Mouse (Mus musculus) midbrain, embryonic 13.5 days (tissue): Measurements from ENCODE around the gene Bag3. TPM values are rescaled to one million over a fixed set of nuclear protein-coding genes. Genes with fewer than 3 reads are reported as not detected.
A peak's percentile ranks its signal among the peaks of the same experiment; 100 is the strongest.

ENCODE experiments used
- ATAC-seq: fragments of 200-750 bp; cut with Nextera tagmentation; 2 replicates; pipeline ENCODE4 v1.8.0; 2017; ENCODE audit warnings: mild to moderate bottlenecking, moderate TSS enrichment, moderate library complexity
- H3K27ac ChIP-seq: fragments of 300-500 bp; sonication (generic); 2 replicates; pipeline ENCODE4 v1.5.1; 2015; ENCODE audit warnings: inconsistent platforms, mild to moderate bottlenecking, moderate library complexity
- H3K27me3 ChIP-seq: fragments of 300-500 bp; sonication (generic); 2 replicates; pipeline ENCODE4 v1.6.1; 2015; ENCODE audit warnings: mild to moderate bottlenecking, inconsistent platforms
- H3K36me3 ChIP-seq: fragments of 300-500 bp; sonication (generic); 2 replicates; pipeline ENCODE4 v1.6.1; 2015; ENCODE audit warnings: mild to moderate bottlenecking, inconsistent platforms
- H3K4me1 ChIP-seq: fragments of 300-500 bp; sonication (generic); replicated peaks from 2 replicates; pipeline ENCODE4 v1.6.1; 2015; ENCODE audit warnings: inconsistent platforms
- H3K4me2 ChIP-seq: fragments of 300-500 bp; sonication (generic); replicated peaks from 2 replicates; pipeline ENCODE4 v1.6.1; 2015; ENCODE audit warnings: moderate library complexity, mild to moderate bottlenecking, inconsistent platforms
- H3K4me3 ChIP-seq: fragments of 300-500 bp; sonication (generic); replicated peaks from 2 replicates; pipeline ENCODE4 v1.5.1; 2015; ENCODE audit warnings: mild to moderate bottlenecking, inconsistent platforms
- H3K9ac ChIP-seq: fragments of 300-500 bp; sonication (generic); replicated peaks from 2 replicates; pipeline ENCODE4 v1.6.1; 2015; ENCODE audit warnings: mild to moderate bottlenecking, inconsistent platforms
- H3K9me3 ChIP-seq: fragments of 300-500 bp; sonication (generic); 2 replicates; pipeline ENCODE4 v1.6.1; 2016; ENCODE audit warnings: mild to moderate bottlenecking, inconsistent platforms
- WGBS: fragments of 180-500 bp; shearing (Covaris S2); methylation state at CpG from one replicate; pipeline ENCODE4 v1.1.7; 2015; 5-methylcytosine and 5-hydroxymethylcytosine counted together
- polyA plus RNA-seq: library from polyadenylated mRNA; unstranded; fragments of >200 nt; fragmentation: Nextera tagmentation; extraction: Ambion mirVana; gene quantifications from 2 replicates; pipeline ENCODE4 v1.2.1, GENCODE M21; 2015

The Bag3 gene
- polyA plus RNA-seq, 1 experiment from 2014 or later, result 2.6 TPM

DNA sequence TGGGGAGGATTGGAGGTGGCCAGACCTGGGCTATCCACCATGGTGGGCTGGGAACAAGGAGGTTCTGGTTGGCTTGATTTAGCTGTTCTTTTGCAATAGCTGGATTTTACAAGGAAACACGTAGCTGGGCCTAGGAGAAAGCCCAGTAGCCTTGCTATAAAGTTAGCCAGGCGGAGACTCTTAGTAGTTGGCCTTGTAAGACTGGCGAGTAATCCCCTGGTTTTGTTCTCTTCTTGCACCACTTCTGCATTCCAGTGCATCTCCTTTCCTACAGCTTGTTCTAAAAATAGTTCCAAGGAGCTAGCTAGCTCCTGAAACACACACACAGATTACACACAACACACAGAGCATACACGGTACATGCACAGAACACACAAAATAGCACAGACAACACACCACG is 15.4 kb downstream of the Bag3 start:
- Histone ChIP-seq H3K4me3 (no peak overlapping the region), H3K27me3 (no peaks in the 10 kb centered on the region), H3K9ac (no peak overlapping the region), H3K4me2 (no peak overlapping the region), H3K27ac (no peak overlapping the region), H3K4me1 (peaks cover 39% of the 10 kb centered on the region), H3K36me3 (no peaks in the 10 kb centered on the region), H3K9me3 (no peaks in the 10 kb centered on the region)
- WGBS, result 68% methylated on average over 5 of the region's 5 CpGs
- ATAC-seq, result no peak

DNA sequence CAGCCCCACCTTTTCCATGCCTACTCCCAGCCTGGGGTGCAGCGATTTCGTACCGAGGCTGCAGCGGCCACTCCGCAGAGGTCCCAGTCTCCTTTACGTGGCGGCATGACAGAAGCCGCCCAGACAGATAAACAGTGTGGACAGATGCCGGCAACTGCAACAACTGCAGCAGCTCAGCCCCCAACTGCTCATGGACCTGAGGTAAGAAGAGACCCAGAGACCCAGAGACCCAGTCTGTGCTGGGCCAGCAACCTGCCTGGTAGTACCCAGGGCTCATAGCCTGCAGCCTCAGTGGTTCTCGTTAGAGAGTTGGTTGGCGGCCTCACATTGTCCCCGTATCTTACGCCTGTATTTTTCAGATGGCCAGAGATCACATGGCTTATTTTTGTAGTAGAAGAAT is 16.7 kb downstream of the Bag3 start:
- H3K4me3 ChIP-seq, result no peak overlapping the region
- H3K4me2 ChIP-seq, result no peak overlapping the region
- no peaks in the 10 kb centered on the region for H3K36me3 ChIP-seq
- peaks cover 35% of the 10 kb centered on the region for H3K4me1 ChIP-seq
- 97% methylated on average over 13 of the region's 13 CpGs for WGBS
- no peak overlapping the region for H3K27ac ChIP-seq
- no peak overlapping the region for H3K9ac ChIP-seq
- no peak for ATAC-seq
- no peaks in the 10 kb centered on the region for H3K27me3 ChIP-seq
- H3K9me3 ChIP-seq, result no peaks in the 10 kb centered on the region

DNA sequence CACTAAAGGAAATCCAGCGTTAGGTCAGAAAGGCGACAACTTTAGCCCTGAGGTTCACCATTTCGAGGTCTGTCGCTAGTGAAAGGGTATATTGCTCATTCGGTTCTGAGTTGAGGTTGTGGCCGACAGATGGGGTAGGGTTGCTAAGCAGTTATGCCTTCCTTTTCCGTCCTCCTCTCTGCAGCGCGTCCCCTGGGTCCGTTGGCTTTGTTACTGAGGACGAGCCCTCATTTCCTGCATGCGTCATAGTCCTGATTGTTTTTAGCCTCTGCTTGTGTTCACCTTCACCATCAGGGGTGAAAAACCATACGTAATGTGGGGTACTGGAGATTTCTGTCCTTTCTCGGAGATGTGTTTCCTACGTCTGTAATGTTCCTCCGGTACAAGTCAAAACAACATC is 17.3 kb downstream of the Bag3 start:
- H3K27me3 ChIP-seq, result no peaks in the 10 kb centered on the region
- WGBS, result 87% methylated on average over 16 of the region's 16 CpGs
- H3K27ac ChIP-seq, result no peak overlapping the region

DNA sequence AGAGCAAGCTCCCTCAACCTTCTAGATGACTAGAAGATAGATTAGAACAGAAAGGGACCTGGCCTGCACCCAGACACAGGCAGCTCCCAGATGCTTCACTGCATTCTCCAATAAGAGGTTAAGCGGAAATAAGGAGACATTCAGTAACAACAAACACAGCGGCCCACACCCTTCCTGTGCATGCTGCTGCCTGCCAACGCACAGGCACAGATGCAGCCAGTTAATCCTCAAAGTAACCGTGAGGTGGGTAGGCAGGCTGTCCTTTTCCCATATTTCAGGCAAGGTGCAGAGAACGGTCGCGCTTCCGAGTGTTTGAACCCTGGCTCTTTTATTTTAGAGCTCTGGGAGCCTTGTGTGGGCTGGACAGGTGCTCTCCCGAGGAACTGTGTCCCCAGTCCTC is 17.8 kb downstream of the Bag3 start:
- H3K9me3 ChIP-seq, result no peaks in the 10 kb centered on the region

More for the DNA sequence above, 17.3 kb downstream of the Bag3 start:
- ATAC-seq, result no peak
- H3K9ac ChIP-seq, result no peak overlapping the region
- peaks cover 29% of the 10 kb centered on the region for H3K4me1 ChIP-seq
- no peaks in the 10 kb centered on the region for H3K9me3 ChIP-seq
- H3K4me3 ChIP-seq, result no peak overlapping the region
- no peak overlapping the region for H3K4me2 ChIP-seq
- no peaks in the 10 kb centered on the region for H3K36me3 ChIP-seq

DNA sequence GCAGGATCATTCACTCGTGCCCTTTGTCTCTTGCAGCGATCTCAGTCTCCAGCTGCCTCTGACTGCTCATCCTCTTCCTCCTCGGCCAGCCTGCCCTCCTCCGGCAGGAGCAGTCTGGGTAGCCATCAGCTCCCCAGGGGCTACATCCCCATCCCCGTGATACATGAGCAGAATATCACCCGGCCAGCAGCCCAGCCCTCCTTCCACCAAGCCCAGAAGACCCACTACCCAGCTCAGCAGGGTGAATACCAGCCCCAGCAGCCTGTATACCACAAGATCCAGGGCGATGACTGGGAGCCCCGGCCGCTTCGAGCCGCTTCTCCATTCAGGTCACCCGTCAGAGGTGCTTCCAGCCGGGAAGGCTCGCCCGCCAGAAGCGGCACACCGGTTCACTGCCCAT is 18.4 kb downstream of the Bag3 start:
- no peak for ATAC-seq
- no peak overlapping the region for H3K4me3 ChIP-seq
- H3K36me3 ChIP-seq, result no peaks in the 10 kb centered on the region
- H3K9me3 ChIP-seq, result no peaks in the 10 kb centered on the region
- H3K9ac ChIP-seq, result no peak overlapping the region
- peaks cover 21% of the 10 kb centered on the region for H3K4me1 ChIP-seq
- 0 out of 2 replicates have a peak overlapping the region, but pooled peaks have one; percentile 36 for H3K27ac ChIP-seq
- H3K4me2 ChIP-seq, result no peak overlapping the region
- 81% methylated on average over 17 of the region's 17 CpGs for WGBS
- H3K27me3 ChIP-seq, result no peaks in the 10 kb centered on the region

More for the DNA sequence above, 17.8 kb downstream of the Bag3 start:
- H3K27me3 ChIP-seq, result no peaks in the 10 kb centered on the region
- H3K4me1 ChIP-seq, result peaks cover 24% of the 10 kb centered on the region
- H3K9ac ChIP-seq, result no peak overlapping the region
- ATAC-seq, result no peak
- 75% methylated on average over 9 of the region's 9 CpGs for WGBS
- H3K4me3 ChIP-seq, result no peak overlapping the region
- no peak overlapping the region for H3K4me2 ChIP-seq
- peak overlapping the region; percentile 4; the same call in 1 of the 2 replicates for H3K27ac ChIP-seq
- no peaks in the 10 kb centered on the region for H3K36me3 ChIP-seq

DNA sequence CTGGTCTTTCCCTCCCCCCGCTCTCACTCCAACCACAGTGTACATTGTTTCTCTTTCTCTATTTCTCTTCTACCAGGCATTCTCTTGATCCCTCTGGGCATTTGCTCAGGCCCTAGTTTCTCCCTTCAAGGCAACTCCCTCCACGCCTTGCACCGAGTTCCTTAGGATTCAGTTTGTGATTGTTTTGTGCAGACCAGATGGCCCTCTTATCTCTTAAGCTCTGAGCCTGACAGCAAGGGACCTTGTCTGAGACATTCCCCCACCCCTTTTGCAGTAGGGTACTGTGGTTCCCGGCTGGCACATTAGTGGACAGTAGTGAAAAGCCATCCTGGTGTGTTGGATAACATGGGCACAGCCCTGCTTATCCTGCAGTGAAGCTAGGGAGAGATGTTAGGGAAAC is 19.1 kb downstream of the Bag3 start:
- no peak overlapping the region for H3K4me3 ChIP-seq
- ATAC-seq, result no peak
- no peak overlapping the region for H3K9ac ChIP-seq
- H3K4me2 ChIP-seq, result no peak overlapping the region
- H3K27me3 ChIP-seq, result no peaks in the 10 kb centered on the region
- peaks cover 21% of the 10 kb centered on the region for H3K4me1 ChIP-seq
- no peaks in the 10 kb centered on the region for H3K36me3 ChIP-seq
- no peak overlapping the region for H3K27ac ChIP-seq
- no peaks in the 10 kb centered on the region for H3K9me3 ChIP-seq
- WGBS, result 71% methylated on average over 4 of the region's 4 CpGs

DNA sequence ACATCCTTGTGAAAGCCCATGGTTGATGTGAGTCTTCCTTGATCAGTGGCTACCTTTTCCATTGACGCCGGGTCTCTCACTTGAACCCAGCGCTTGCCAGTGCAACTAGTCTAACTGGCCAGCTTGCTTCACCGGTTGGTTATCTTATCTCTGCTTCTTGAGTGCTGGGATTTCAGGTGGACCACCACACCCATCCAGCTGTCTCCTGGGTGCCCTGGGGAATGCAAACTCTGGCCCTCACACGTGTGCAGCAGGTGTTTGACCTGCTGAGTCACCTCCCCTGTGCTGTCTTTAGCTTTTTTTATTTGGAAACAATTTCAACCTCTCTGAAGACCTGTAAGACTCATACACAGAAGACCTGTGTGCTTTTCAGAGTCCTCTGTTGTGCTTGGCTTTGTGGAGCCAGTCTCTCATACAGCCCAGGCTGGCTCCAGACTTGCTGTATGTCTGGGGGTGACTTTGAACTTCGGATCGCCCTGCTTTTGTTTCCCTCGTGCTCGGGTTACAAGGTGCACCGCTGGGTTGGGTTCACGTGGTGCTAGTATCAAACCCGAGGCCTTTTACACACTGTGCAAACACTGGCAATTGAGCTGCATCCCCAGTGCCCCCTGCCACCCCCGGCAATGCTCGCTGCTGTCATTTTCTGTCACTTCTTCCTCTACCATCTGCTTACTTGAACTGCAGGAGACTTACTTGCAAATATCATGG is 19.9 kb downstream of the Bag3 start:
- ATAC-seq, result no peak
- Histone ChIP-seq H3K36me3 (no peaks in the 10 kb centered on the region), H3K27me3 (no peaks in the 10 kb centered on the region), H3K27ac (no peak overlapping the region), H3K9me3 (no peaks in the 10 kb centered on the region), H3K4me2 (no peak overlapping the region), H3K4me1 (peaks cover 17% of the 10 kb centered on the region), H3K9ac (no peak overlapping the region), H3K4me3 (no peak overlapping the region)
- WGBS, result 79% methylated on average over 14 of the region's 14 CpGs

DNA sequence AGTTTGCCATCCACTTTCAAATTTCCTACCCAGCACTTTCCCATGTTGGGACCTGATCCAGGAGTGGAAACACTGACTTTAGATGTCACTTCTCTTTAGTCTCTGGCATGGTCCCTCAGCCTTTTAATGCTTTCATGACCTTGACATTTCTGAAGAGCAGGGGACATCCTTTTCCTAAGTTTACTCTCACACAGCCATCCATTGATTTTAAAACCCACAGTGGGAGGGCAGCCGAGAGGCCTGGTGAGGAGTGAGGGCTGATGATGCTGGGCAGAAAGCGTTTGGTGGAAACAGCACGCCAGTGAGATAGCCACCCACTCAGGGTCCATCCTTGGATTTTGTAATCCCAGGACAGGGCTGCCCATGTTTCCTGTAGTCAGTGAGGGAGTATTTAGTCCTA is 20.5 kb downstream of the Bag3 start:
- Histone ChIP-seq H3K4me1 (peaks cover 18% of the 10 kb centered on the region), H3K36me3 (no peaks in the 10 kb centered on the region), H3K27ac (no peak overlapping the region), H3K4me2 (no peak overlapping the region), H3K9ac (no peak overlapping the region), H3K4me3 (no peak overlapping the region), H3K27me3 (no peaks in the 10 kb centered on the region), H3K9me3 (no peaks in the 10 kb centered on the region)
- no peak for ATAC-seq
- WGBS, result 81% methylated on average over 3 of the region's 3 CpGs

DNA sequence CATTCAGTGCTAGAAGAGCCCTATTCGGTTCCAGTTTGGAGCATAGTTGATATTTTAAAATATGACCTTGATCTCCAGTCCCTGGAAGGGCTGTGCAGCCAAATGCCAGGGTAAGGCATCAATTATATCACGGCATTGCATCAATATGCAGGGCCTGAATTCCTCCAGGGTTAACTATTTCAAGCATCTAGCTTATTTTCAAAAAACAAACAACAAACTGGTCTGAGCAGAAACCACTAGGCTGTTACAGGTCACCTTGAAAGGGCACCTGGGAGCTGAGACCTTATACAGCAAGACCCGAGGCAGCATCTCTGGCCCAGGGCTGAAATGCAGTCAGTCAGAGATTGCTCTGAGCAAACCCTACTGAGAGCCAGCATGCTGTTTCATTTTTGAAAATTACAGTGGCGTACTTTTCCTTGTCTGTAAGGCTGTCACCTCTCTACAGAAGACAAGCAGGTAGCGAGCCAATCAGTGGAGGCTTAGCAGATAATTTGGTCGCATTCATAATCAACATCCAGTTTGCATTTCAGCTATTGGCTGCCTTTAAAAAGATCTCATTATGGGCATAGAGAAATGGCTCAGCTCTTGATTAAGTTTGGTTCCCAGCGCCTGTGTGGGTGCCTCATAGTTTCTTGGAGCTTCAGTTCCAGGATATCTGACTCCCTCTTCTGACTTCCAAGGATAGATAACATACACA is 21.3 kb downstream of the Bag3 start:
- H3K9ac ChIP-seq, result no peak overlapping the region
- no peaks in the 10 kb centered on the region for H3K36me3 ChIP-seq
- H3K4me2 ChIP-seq, result no peak overlapping the region
- no peaks in the 10 kb centered on the region for H3K27me3 ChIP-seq
- 0 out of 2 replicates have a peak overlapping the region, but pooled peaks have one; percentile 32 for H3K27ac ChIP-seq
- WGBS, result 83% methylated on average over 7 of the region's 7 CpGs
- no peak overlapping the region for H3K4me3 ChIP-seq
- peaks cover 26% of the 10 kb centered on the region for H3K4me1 ChIP-seq
- no peak for ATAC-seq
- H3K9me3 ChIP-seq, result no peaks in the 10 kb centered on the region

DNA sequence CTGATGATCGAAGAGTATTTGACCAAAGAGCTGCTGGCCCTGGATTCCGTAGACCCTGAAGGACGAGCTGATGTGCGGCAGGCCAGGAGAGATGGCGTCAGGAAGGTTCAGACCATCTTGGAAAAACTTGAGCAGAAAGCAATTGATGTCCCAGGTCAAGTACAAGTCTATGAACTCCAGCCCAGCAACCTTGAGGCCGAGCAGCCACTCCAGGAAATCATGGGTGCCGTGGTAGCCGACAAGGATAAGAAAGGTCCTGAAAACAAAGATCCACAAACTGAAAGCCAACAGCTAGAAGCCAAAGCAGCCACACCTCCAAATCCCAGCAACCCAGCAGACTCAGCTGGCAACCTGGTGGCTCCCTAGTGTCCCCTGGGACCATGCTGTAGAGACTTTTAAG is 22.6 kb downstream of the Bag3 start:
- WGBS, result 97% methylated on average over 8 of the region's 8 CpGs
- H3K9ac ChIP-seq, result no peak overlapping the region

DNA sequence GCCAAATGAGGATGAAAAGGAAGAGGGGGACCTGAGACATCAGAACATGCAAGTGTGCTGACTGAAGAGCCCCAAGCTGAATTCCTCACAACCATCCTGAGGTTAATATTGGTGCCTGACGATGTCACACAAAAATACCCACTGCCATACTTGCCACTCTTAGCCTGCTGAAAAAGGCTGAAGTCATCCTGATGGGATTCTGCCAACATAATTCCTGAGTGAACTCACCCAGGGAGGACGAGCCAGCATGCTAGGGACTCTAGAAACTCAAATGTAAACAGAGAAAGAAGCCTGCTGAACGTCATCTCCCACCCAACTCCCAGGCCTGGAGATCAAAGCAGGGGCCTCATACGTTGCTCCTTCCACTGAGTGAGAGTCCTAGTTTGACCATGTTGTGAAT is 25.7 kb downstream of the Bag3 start:
- no peak for ATAC-seq
- H3K9me3 ChIP-seq, result no peaks in the 10 kb centered on the region
- H3K4me2 ChIP-seq, result no peak overlapping the region
- H3K36me3 ChIP-seq, result no peaks in the 10 kb centered on the region
- 0 out of 2 replicates have a peak, but pooled peaks cover 2% of the 10 kb centered on the region for H3K27me3 ChIP-seq
- H3K27ac ChIP-seq, result peak overlapping the region; percentile 84
- H3K4me3 ChIP-seq, result no peak overlapping the region
- H3K9ac ChIP-seq, result no peak overlapping the region
- peaks cover 35% of the 10 kb centered on the region for H3K4me1 ChIP-seq
- WGBS, result 51% methylated on average over 4 of the region's 4 CpGs

More for the DNA sequence above, 22.6 kb downstream of the Bag3 start:
- Histone ChIP-seq H3K4me1 (peaks cover 36% of the 10 kb centered on the region), H3K4me3 (no peak overlapping the region), H3K27me3 (no peaks in the 10 kb centered on the region), H3K36me3 (no peaks in the 10 kb centered on the region), H3K4me2 (no peak overlapping the region), H3K27ac (no peak overlapping the region), H3K9me3 (no peaks in the 10 kb centered on the region)
- ATAC-seq, result no peak

DNA sequence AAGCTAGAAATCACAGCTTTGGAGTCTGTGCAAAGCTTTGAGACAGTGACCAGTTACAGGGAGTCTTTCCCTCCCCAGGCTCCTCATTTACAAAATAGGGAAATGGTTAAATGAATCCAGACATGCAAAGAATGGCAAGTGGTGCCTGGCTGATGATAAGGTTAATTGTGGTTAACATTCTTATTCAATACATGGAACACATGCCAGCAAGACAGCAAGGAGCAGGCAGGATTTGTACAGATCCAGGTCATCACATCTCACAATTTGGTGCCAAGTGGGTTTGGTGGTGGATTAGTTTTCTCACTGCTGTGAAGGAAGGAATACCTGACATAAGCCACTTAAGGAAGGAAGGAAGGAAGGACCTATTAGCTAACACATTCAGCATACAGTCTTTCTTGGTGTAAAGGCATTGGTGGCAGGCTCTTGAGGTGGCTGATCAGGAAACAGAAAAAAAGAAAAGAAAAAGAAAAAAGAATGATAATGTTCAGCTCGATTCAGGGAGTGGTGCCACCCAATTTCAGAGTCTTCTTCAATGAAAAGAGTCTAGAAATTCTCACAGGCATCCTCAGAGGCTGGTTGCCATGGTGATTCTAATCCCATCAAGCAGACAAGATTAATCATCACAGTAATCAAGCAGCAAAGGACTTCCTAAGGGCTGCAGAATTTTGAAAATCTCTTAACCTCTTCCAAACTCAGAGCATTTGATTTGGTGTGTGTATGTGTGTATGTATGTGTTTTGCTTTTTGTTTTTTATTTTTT is 27.1 kb downstream of the Bag3 start:
- peak; percentile 59; the same call in 1 of the 2 replicates for ATAC-seq
- 3% methylated on average over 1 of the region's 1 CpGs for WGBS
- no peaks in the 10 kb centered on the region for H3K36me3 ChIP-seq
- H3K9ac ChIP-seq, result no peak overlapping the region
- H3K27ac ChIP-seq, result peak overlapping the region; percentile 84
- H3K4me3 ChIP-seq, result no peak overlapping the region
- H3K27me3 ChIP-seq, result 0 out of 2 replicates have a peak, but pooled peaks cover 2% of the 10 kb centered on the region
- peak overlapping the region; percentile 19 for H3K4me2 ChIP-seq
- peaks cover 32% of the 10 kb centered on the region for H3K4me1 ChIP-seq
- no peaks in the 10 kb centered on the region for H3K9me3 ChIP-seq
